Mouse (Mus musculus): Measurements from ENCODE around the gene Vstm2b. TPM values are rescaled to one million over a fixed set of nuclear protein-coding genes. Genes with fewer than 3 reads are reported as not detected.

The Vstm2b gene
- total RNA-seq (2023) = not detected

GRCm38 (mm10) chr7:40898096-40898710, at the start of gene Vstm2b:
TSS of gene Vstm2b (plus strand) at chr7:40898328.

Other genes with a start within 250 kb of the Vstm2b start
- gene 4930433I11Rik, start 89.2 kb downstream of the Vstm2b start, total RNA-seq (2023) = not detected
- gene Gm4884, start 134.4 kb downstream of the Vstm2b start, total RNA-seq (2023) = not detected

Data from CD4-positive naive resting alpha-beta T cell, adult 57 days (primary cell).